Mouse (Mus musculus) urinary bladder, postnatal 10 days (tissue): Measurements from ENCODE around the gene Slc10a1.
"Not testable (repeated sequence)": the region's sequence is repeated elsewhere in the genome, so short reads cannot be mapped to it uniquely, and the experiment has no call there.

ENCODE experiments used
- DNase-seq: peaks from one replicate; pipeline ENCODE4 v3.0.0; 2022; ENCODE audit warnings: low spot score

Gene Slc10a1

GRCm38 (mm10) chr12:80966059-80966838 is 2.3 kb downstream of the Slc10a1 start:
- no peak for DNase-seq

- no peak for DNase-seq
Measured at GRCm38 (mm10) chr12:80962566-80962965, 5.9 kb downstream of the Slc10a1 start.

- no peak for DNase-seq
Measured at GRCm38 (mm10) chr12:80957961-80958360, 10.5 kb downstream of the Slc10a1 start.

GRCm38 (mm10) chr12:80956039-80956438 is 12.5 kb downstream of the Slc10a1 start:
- DNase-seq, result no peak

- no peak for DNase-seq
Measured at GRCm38 (mm10) chr12:80952526-80952925, 16.0 kb downstream of the Slc10a1 start.

GRCm38 (mm10) chr12:80951640-80952219 is 16.8 kb downstream of the Slc10a1 start:
- no peak for DNase-seq

GRCm38 (mm10) chr12:80949603-80950002 is 18.9 kb downstream of the Slc10a1 start:
- not testable (repeated sequence) for DNase-seq

- DNase-seq, result no peak
Measured at GRCm38 (mm10) chr12:80948202-80948601, 20.3 kb downstream of the Slc10a1 start.

- DNase-seq, result peak; percentile 84
Measured at GRCm38 (mm10) chr12:80945996-80946355, 22.5 kb downstream of the Slc10a1 start.

- DNase-seq, result peak; percentile 97
Measured at GRCm38 (mm10) chr12:80945334-80945995, 23.0 kb downstream of the Slc10a1 start, which contains the start of gene Srsf5. Gene Srsf5, plus strand, starts transcription at chr12:80945504.

GRCm38 (mm10) chr12:80944963-80945333 is 23.6 kb downstream of the Slc10a1 start:
- DNase-seq, result not testable (repeated sequence)

- DNase-seq, result no peak
Measured at GRCm38 (mm10) chr12:80944204-80944603, 24.3 kb downstream of the Slc10a1 start.

GRCm38 (mm10) chr12:80943395-80943794 is 25.1 kb downstream of the Slc10a1 start:
- DNase-seq, result no peak

GRCm38 (mm10) chr12:80941886-80942285 is 26.6 kb downstream of the Slc10a1 start:
- DNase-seq, result no peak

GRCm38 (mm10) chr12:80939165-80939564 is 29.3 kb downstream of the Slc10a1 start:
- no peak for DNase-seq

GRCm38 (mm10) chr12:80938642-80939041 is 29.9 kb downstream of the Slc10a1 start:
- no peak for DNase-seq

GRCm38 (mm10) chr12:80937331-80938029 is 31.0 kb downstream of the Slc10a1 start:
- DNase-seq, result no peak

- DNase-seq, result no peak
Measured at GRCm38 (mm10) chr12:80936751-80937150, 31.8 kb downstream of the Slc10a1 start.

- no peak for DNase-seq
Measured at GRCm38 (mm10) chr12:80932865-80933264, 35.6 kb downstream of the Slc10a1 start.

- no peak for DNase-seq
Measured at GRCm38 (mm10) chr12:80931402-80932140, 36.9 kb downstream of the Slc10a1 start.

- DNase-seq, result no peak
Measured at GRCm38 (mm10) chr12:80930141-80930540, 38.4 kb downstream of the Slc10a1 start.

GRCm38 (mm10) chr12:80928881-80929280 is 39.6 kb downstream of the Slc10a1 start:
- no peak for DNase-seq
